Mouse (Mus musculus) urinary bladder, adult 2 months (tissue): ENCODE data around the gene Gm13290. TPM values are rescaled to one million over a fixed set of nuclear protein-coding genes. Genes with fewer than 3 reads are reported as not detected.
A peak's percentile ranks its signal among the peaks of the same experiment; 100 is the strongest.
"Not testable (repeated sequence)": the region's sequence is repeated elsewhere in the genome, so short reads cannot be mapped to it uniquely, and the experiment has no call there.

Experiments
- DNase-seq: peaks from one replicate; pipeline ENCODE4 v3.0.0; 2022; ENCODE audit warnings: low spot score
- polyA plus RNA-seq: library from polyadenylated mRNA; depleted of rRNA; stranded (reverse); fragments of >200 nt; gene quantifications from 2 replicates; pipeline ENCODE4 v1.2.3, GENCODE M21; 2012; rRNA removed

Gm13290 gene
- polyA plus RNA-seq, 1 experiment: not detected

DNA sequence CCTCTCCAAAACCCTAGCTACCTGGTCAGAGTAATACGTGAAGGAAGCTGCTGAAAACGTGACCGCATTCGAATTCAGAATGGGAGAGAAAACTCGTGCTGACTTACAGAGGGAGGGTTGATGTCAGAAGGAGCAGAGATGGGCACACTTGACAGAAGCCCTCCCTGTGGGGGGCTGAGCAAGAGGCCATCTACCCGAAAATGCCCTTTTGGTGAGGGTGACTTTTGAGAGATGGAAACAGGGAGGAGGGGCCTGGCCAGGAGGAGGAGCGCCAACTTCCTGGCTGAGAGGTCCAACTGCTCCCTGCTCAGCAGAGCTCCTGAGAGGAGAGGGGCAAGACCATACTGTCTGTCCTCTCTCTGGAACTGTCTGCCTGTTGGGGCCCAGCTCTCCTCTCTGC lies 8.2 kb downstream of the Gm13290 start, which contains the start of gene Ifnz:
Gene Ifnz, plus strand, starts transcription at position 301 of the 400 bp plus-strand sequence.
- DNase-seq: not testable (repeated sequence)

DNA sequence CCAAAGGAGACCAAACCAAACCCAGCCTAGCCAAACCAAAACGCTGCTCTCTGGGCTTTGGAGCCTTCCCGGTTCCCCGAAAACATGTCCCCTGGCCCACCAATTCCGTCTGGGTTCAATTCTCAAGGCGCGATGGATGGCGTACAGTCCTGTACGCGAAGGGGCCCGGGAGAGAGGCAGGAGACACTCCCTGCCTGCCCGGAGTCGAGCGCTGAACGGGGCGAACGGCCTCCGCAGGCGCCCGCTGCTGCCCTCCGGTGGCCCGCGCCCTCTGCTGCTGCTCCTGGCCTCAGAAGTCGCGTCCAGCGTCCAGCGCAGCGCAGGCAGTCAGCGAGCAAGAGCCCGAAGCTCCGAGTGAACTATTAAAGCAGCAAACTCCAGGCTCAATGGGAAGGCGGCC lies 8.7 kb downstream of the Gm13290 start:
- not testable (repeated sequence) for DNase-seq

DNA sequence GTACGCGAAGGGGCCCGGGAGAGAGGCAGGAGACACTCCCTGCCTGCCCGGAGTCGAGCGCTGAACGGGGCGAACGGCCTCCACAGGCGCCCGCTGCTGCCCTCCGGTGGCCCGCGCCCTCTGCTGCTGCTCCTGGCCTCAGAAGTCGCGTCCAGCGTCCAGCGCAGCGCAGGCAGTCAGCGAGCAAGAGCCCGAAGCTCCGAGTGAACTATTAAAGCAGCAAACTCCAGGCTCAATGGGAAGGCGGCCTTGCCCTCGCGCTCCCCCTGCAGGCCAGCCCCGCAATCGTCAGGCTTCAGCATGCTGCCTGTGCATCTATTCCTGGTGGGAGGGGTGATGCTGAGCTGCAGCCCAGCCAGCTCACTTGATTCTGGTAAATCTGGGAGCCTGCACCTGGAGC lies 11.8 kb downstream of the Gm13290 start, which contains the start of gene Gm13276:
Gene Gm13276, plus strand, starts transcription at position 301 of the 400 bp plus-strand sequence.
- DNase-seq: not testable (repeated sequence)

DNA sequence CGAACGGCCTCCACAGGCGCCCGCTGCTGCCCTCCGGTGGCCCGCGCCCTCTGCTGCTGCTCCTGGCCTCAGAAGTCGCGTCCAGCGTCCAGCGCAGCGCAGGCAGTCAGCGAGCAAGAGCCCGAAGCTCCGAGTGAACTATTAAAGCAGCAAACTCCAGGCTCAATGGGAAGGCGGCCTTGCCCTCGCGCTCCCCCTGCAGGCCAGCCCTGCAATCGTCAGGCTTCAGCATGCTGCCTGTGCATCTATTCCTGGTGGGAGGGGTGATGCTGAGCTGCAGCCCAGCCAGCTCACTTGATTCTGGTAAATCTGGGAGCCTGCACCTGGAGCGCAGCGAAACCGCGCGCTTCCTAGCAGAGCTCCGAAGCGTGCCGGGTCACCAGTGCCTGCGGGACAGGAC lies 14.8 kb downstream of the Gm13290 start, which contains the start of gene Gm13277:
Gene Gm13277, plus strand, starts transcription at position 231 of the 400 bp plus-strand sequence.
- DNase-seq: not testable (repeated sequence)

DNA sequence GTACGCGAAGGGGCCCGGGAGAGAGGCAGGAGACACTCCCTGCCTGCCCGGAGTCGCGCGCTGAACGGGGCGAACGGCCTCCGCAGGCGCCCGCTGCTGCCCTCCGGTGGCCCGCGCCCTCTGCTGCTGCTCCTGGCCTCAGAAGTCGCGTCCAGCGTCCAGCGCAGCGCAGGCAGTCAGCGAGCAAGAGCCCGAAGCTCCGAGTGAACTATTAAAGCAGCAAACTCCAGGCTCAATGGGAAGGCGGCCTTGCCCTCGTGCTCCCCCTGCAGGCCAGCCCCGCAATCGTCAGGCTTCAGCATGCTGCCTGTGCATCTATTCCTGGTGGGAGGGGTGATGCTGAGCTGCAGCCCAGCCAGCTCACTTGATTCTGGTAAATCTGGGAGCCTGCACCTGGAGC lies 17.6 kb downstream of the Gm13290 start, which contains the start of gene Gm13278:
Gene Gm13278, plus strand, starts transcription at position 301 of the 400 bp plus-strand sequence.
- DNase-seq: not testable (repeated sequence)

DNA sequence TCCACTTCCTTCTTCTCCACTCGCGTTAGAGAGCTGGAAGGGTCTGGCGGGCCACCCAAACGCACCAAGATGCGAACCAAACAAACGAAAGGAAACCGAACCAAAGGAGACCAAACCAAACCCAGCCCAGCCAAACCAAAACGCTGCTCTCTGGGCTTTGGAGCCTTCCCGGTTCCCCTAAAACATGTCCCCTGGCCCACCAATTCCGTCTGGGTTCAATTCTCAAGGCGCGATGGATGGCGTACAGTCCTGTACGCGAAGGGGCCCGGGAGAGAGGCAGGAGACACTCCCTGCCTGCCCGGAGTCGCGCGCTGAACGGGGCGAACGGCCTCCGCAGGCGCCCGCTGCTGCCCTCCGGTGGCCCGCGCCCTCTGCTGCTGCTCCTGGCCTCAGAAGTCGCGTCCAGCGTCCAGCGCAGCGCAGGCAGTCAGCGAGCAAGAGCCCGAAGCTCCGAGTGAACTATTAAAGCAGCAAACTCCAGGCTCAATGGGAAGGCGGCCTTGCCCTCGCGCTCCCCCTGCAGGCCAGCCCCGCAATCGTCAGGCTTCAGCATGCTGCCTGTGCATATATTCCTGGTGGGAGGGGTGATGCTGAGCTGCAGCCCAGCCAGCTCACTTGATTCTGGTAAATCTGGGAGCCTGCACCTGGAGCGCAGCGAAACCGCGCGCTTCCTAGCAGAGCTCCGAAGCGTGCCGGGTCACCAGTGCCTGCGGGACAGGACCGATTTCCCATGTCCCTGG lies 20.5 kb downstream of the Gm13290 start, which contains the start of gene Gm13275:
Gene Gm13275, plus strand, starts transcription at position 552 of the 740 bp plus-strand sequence.
- DNase-seq: peak; percentile 89

DNA sequence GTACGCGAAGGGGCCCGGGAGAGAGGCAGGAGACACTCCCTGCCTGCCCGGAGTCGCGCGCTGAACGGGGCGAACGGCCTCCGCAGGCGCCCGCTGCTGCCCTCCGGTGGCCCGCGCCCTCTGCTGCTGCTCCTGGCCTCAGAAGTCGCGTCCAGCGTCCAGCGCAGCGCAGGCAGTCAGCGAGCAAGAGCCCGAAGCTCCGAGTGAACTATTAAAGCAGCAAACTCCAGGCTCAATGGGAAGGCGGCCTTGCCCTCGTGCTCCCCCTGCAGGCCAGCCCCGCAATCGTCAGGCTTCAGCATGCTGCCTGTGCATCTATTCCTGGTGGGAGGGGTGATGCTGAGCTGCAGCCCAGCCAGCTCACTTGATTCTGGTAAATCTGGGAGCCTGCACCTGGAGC lies 23.5 kb downstream of the Gm13290 start, which contains the start of gene Gm13279:
Gene Gm13279, plus strand, starts transcription at position 301 of the 400 bp plus-strand sequence.
- not testable (repeated sequence) for DNase-seq

DNA sequence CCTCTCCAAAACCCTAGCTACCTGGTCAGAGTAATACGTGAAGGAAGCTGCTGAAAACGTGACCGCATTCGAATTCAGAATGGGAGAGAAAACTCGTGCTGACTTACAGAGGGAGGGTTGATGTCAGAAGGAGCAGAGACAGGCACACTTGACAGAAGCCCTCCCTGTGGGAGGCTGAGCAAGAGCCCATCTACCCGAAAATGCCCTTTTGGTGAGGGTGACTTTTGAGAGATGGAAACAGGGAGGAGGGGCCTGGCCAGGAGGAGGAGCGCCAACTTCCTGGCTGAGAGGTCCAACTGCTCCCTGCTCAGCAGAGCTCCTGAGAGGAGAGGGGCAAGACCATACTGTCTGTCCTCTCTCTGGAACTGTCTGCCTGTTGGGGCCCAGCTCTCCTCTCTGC lies 25.7 kb downstream of the Gm13290 start, which contains the start of gene Gm13285:
Gene Gm13285, plus strand, starts transcription at position 301 of the 400 bp plus-strand sequence.
- DNase-seq: not testable (repeated sequence)

DNA sequence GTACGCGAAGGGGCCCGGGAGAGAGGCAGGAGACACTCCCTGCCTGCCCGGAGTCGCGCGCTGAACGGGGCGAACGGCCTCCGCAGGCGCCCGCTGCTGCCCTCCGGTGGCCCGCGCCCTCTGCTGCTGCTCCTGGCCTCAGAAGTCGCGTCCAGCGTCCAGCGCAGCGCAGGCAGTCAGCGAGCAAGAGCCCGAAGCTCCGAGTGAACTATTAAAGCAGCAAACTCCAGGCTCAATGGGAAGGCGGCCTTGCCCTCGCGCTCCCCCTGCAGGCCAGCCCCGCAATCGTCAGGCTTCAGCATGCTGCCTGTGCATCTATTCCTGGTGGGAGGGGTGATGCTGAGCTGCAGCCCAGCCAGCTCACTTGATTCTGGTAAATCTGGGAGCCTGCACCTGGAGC lies 29.3 kb downstream of the Gm13290 start, which contains the start of gene Gm13287:
Gene Gm13287, plus strand, starts transcription at position 301 of the 400 bp plus-strand sequence.
- not testable (repeated sequence) for DNase-seq

DNA sequence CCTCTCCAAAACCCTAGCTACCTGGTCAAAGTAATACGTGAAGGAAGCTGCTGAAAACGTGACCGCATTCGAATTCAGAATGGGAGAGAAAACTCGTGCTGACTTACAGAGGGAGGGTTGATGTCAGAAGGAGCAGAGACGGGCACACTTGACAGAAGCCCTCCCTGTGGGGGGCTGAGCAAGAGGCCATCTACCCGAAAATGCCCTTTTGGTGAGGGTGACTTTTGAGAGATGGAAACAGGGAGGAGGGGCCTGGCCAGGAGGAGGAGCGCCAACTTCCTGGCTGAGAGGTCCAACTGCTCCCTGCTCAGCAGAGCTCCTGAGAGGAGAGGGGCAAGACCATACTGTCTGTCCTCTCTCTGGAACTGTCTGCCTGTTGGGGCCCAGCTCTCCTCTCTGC lies 31.6 kb downstream of the Gm13290 start, which contains the start of gene Gm13288:
Gene Gm13288, plus strand, starts transcription at position 301 of the 400 bp plus-strand sequence.
- DNase-seq: not testable (repeated sequence)

DNA sequence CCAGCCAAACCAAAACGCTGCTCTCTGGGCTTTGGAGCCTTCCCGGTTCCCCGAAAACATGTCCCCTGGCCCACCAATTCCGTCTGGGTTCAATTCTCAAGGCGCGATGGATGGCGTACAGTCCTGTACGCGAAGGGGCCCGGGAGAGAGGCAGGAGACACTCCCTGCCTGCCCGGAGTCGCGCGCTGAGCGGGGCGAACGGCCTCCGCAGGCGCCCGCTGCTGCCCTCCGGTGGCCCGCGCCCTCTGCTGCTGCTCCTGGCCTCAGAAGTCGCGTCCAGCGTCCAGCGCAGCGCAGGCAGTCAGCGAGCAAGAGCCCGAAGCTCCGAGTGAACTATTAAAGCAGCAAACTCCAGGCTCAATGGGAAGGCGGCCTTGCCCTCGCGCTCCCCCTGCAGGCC lies 32.1 kb downstream of the Gm13290 start:
- DNase-seq: not testable (repeated sequence)

DNA sequence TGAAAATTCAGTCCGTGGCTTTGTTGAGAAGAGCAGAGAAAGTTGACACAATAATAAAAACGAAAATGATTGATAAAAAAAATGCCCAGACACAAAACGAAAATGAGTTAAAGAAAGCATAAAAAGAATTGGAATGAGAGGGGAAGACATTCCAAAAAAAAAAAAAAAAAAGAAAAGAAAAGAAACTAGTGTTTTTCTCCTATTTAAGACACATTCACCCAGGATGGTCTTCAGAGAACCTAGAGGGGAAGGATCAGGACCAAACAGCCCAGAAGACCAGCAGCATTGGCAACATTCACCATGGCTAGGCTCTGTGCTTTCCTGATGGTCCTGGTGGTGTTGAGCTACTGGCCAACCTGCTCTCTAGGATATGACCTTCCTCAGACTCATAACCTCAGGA lies 42.3 kb downstream of the Gm13290 start, which contains the start of gene Ifna7:
Gene Ifna7, plus strand, starts transcription at position 301 of the 400 bp plus-strand sequence.
- DNase-seq: no peak

DNA sequence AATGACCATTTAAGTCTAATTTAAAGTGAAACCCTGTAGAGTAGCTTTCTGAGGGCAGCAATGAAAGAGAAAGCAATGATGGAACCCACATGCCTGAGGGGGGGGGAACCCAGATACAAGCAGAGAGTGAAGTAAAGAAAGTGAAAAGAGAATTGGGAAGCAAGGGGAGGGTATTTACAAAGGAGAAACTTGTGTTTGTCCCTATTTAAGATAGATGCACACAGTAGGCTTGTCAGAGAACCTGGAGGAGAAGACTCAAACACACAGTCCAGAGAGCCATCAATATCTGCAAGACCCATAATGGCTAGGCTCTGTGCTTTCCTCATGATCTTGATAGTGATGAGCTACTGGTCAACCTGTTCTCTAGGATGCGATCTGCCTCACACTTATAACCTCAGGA lies 46.0 kb downstream of the Gm13290 start, which contains the start of gene Ifna11:
Gene Ifna11, plus strand, starts transcription at position 301 of the 400 bp plus-strand sequence.
- DNase-seq: no peak

DNA sequence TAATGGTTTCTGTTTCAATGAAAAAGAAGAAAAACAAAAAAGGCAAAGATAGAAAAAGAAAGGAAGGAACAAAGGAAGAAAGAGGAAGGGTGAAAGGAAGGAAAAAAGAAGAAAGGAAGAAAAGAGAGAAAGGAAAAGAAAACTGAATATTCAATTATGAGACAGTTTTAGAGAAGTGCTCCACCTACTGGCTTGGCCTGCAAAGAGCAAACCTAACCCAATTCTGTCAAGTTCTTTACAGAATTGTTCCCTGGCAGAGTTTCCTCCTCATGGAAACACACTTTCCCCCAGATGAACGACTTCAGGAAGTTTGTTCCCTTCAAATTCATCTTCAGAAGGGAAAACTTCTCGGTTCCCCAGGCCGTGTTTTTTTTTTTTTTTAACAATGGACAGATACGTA lies 49.4 kb downstream of the Gm13290 start:
- DNase-seq: no peak

Other genes starting within 250 kb of the Gm13290 start
- not detected in 2 replicates for gene Ifna15, start 215.6 kb upstream of the Gm13290 start, polyA plus RNA-seq
- not detected in 2 replicates for gene Ifna14, start 202.0 kb upstream of the Gm13290 start, polyA plus RNA-seq
- gene Ifna9, start 181.4 kb upstream of the Gm13290 start, polyA plus RNA-seq: not detected in 2 replicates
- gene Ifna12, start 170.5 kb upstream of the Gm13290 start, polyA plus RNA-seq: not detected in 2 replicates
- gene C87499, start 139.4 kb upstream of the Gm13290 start, polyA plus RNA-seq: not detected in 2 replicates
- not detected in 2 replicates for gene Ifna13, start 129.4 kb upstream of the Gm13290 start, polyA plus RNA-seq
- not detected in 2 replicates for gene Ifna16, start 96.9 kb upstream of the Gm13290 start, polyA plus RNA-seq
- gene Ifna2, start 89.9 kb upstream of the Gm13290 start, polyA plus RNA-seq: not detected in 2 replicates
- gene Ifnab, start 82.5 kb upstream of the Gm13290 start, polyA plus RNA-seq: not detected in 2 replicates
- gene Gm26566, start 52.0 kb upstream of the Gm13290 start, polyA plus RNA-seq: 0.25 and 0.66 TPM in 2 replicates
- 40.0 and 42.0 TPM in 2 replicates for gene Klhl9, start 51.4 kb upstream of the Gm13290 start, polyA plus RNA-seq
- gene Gm13271, start 19.0 kb upstream of the Gm13290 start, polyA plus RNA-seq: not detected in 2 replicates
- gene Gm13283, start 13.7 kb upstream of the Gm13290 start, polyA plus RNA-seq: 0.04 and 0.10 TPM in 2 replicates
- not detected in 2 replicates for gene Gm13289, start 3.1 kb downstream of the Gm13290 start, polyA plus RNA-seq
- not detected in 2 replicates for gene Gm13272, start 6.0 kb downstream of the Gm13290 start, polyA plus RNA-seq
- gene Ifnz, start 8.3 kb downstream of the Gm13290 start, polyA plus RNA-seq: 0.12 TPM in 1 of 2 replicates, not detected in the other
- gene Gm13276, start 11.9 kb downstream of the Gm13290 start, polyA plus RNA-seq: not detected in 2 replicates
- not detected in 2 replicates for gene Gm13277, start 14.8 kb downstream of the Gm13290 start, polyA plus RNA-seq
- gene Gm13278, start 17.7 kb downstream of the Gm13290 start, polyA plus RNA-seq: not detected in 2 replicates
- not detected in 2 replicates for gene Gm13275, start 20.7 kb downstream of the Gm13290 start, polyA plus RNA-seq
- gene Gm13279, start 23.6 kb downstream of the Gm13290 start, polyA plus RNA-seq: not detected in 2 replicates
- gene Gm13285, start 25.8 kb downstream of the Gm13290 start, polyA plus RNA-seq: 0.07 TPM in 1 of 2 replicates, not detected in the other
- gene Gm13287, start 29.4 kb downstream of the Gm13290 start, polyA plus RNA-seq: 0.15 TPM in 1 of 2 replicates, not detected in the other
- gene Gm13288, start 31.7 kb downstream of the Gm13290 start, polyA plus RNA-seq: 0.01 TPM in 1 of 2 replicates, not detected in the other
- not detected in 2 replicates for gene Ifna7, start 42.4 kb downstream of the Gm13290 start, polyA plus RNA-seq
- gene Ifna11, start 46.1 kb downstream of the Gm13290 start, polyA plus RNA-seq: not detected in 2 replicates
- gene Ifna6, start 53.6 kb downstream of the Gm13290 start, polyA plus RNA-seq: not detected in 2 replicates
- gene Ifna5, start 61.7 kb downstream of the Gm13290 start, polyA plus RNA-seq: not detected in 2 replicates
- not detected in 2 replicates for gene Ifna4, start 68.0 kb downstream of the Gm13290 start, polyA plus RNA-seq
- gene Ifna1, start 76.3 kb downstream of the Gm13290 start, polyA plus RNA-seq: not detected in 2 replicates
- gene Ifne, start 106.4 kb downstream of the Gm13290 start, polyA plus RNA-seq: 0.48 and 0.80 TPM in 2 replicates